In the genomic region with DNA sequence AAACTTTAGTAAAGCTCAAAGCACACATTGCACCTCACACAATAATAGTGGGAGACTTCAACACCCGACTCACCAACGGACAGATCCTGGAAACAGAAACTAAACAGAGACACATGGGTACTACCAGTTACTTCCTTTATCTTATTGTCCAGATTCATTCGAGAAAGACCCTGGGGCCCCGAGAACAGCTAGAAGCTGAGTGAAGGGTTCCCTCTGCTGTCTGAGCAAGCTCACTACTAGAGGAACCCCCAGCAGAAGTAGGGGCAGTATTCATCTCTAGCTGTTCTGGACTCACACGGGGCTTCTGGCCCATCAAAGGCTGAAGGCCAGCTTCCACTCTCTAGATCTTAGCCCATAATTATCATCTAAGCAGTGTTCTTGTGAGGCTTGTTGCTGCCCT, we compare ENCODE assay signal across 9 mouse cellular contexts. TPM values are rescaled to one million over a fixed set of nuclear protein-coding genes. Genes with fewer than 3 reads are reported as not detected.
DNase-seq lines count a peak whose midpoint lies in the region; ATAC-seq and TF ChIP-seq lines count a peak whose summit lies in the region.
"Had no signal": no experiment of that assay in that cellular context is flagged by ENCODE, and none has a peak within 500 bp of the region (broad histone marks: within the 10 kb centered on the region; RNA-seq: fewer than 3 reads in every experiment).

No protein-coding gene starts in this region.

- 49% methylated on average over 5 of the region's 5 CpGs for WGBS in intestine, embryonic 14.5 days
- 39% methylated on average over 5 of the region's 5 CpGs for WGBS in intestine, embryonic 16.5 days
- 8% methylated on average over 5 of the region's 5 CpGs for WGBS in thymus, adult 2 months
- WGBS in embryonic facial prominence, embryonic 14.5 days: 42% methylated on average over 5 of the region's 5 CpGs

- H3K4me3 ChIP-seq in intestine, embryonic 14.5 days (ENCODE audit: low read depth, low read length): no peak overlapping the region
- no peak overlapping the region for H3K4me3 ChIP-seq in intestine, embryonic 16.5 days (ENCODE audit: low read length)
- H3K4me3 ChIP-seq in thymus, adult 2 months (ENCODE audit: control insufficient read depth, insufficient read depth, low read length): no peak overlapping the region
- no peak overlapping the region for H3K4me3 ChIP-seq in embryonic facial prominence, embryonic 14.5 days (ENCODE audit: low read depth, low read length)
- H3K4me3 ChIP-seq: neural tube, embryonic 12.5 days had no signal

- no peak overlapping the region for H3K27ac ChIP-seq in intestine, embryonic 14.5 days (ENCODE audit: low read depth)
- no peak overlapping the region for H3K27ac ChIP-seq in intestine, embryonic 16.5 days (ENCODE audit: low read length)
- no peak overlapping the region for H3K27ac ChIP-seq in thymus, adult 2 months (ENCODE audit: control insufficient read depth, insufficient read depth, low read length)
- H3K27ac ChIP-seq in embryonic facial prominence, embryonic 14.5 days (replicated peaks; ENCODE audit: low read depth, low read length): no peak overlapping the region
- H3K27ac ChIP-seq: neural tube, embryonic 12.5 days had no signal

- H3K36me3 ChIP-seq in intestine, embryonic 14.5 days (ENCODE audit: control insufficient read depth, insufficient read depth, low read length): no peaks in the 10 kb centered on the region
- H3K36me3 ChIP-seq in intestine, embryonic 16.5 days (ENCODE audit: control insufficient read depth, insufficient read depth, low read length): no peaks in the 10 kb centered on the region
- no peaks in the 10 kb centered on the region for H3K36me3 ChIP-seq in thymus, adult 2 months (ENCODE audit: control insufficient read depth, insufficient read depth, low read length)
- no peaks in the 10 kb centered on the region for H3K36me3 ChIP-seq in embryonic facial prominence, embryonic 14.5 days (ENCODE audit: control insufficient read depth, insufficient read depth, low read length)
- H3K36me3 ChIP-seq: neural tube, embryonic 12.5 days had no signal

- no peaks in the 10 kb centered on the region for H3K9me3 ChIP-seq in intestine, embryonic 14.5 days (ENCODE audit: control insufficient read depth, low read length)
- no peaks in the 10 kb centered on the region for H3K9me3 ChIP-seq in intestine, embryonic 16.5 days (ENCODE audit: control insufficient read depth, low read length)
- H3K9me3 ChIP-seq in embryonic facial prominence, embryonic 14.5 days (ENCODE audit: control insufficient read depth, low read length): no peaks in the 10 kb centered on the region
- H3K9me3 ChIP-seq: neural tube, embryonic 12.5 days had no signal

- H3K27me3 ChIP-seq in intestine, embryonic 14.5 days (replicated peaks; ENCODE audit: control insufficient read depth, insufficient read depth, low read length): no peaks in the 10 kb centered on the region
- H3K27me3 ChIP-seq in intestine, embryonic 16.5 days (replicated peaks; ENCODE audit: control insufficient read depth, insufficient read depth, low read length): no peaks in the 10 kb centered on the region
- H3K27me3 ChIP-seq in thymus, adult 2 months (ENCODE audit: control insufficient read depth, insufficient read depth, low read length): no peaks in the 10 kb centered on the region
- no peaks in the 10 kb centered on the region for H3K27me3 ChIP-seq in embryonic facial prominence, embryonic 14.5 days (replicated peaks; ENCODE audit: control insufficient read depth, insufficient read depth, low read length)
- H3K27me3 ChIP-seq: neural tube, embryonic 12.5 days had no signal

- no peak for ATAC-seq in intestine, embryonic 14.5 days (replicated peaks; ENCODE audit: low FRiP score, low TSS enrichment, low read depth)
- ATAC-seq in intestine, embryonic 16.5 days: no peak
- no peak for ATAC-seq in embryonic facial prominence, embryonic 14.5 days (ENCODE audit: low read depth)
- ATAC-seq in cerebellum, adult (ENCODE audit: insufficient number of reproducible peaks, low FRiP score, low TSS enrichment): no peak; the same call in 1 of the 2 replicates
- no peak for ATAC-seq in erythroid progenitor cell, adult 5-6 weeks (replicated peaks; ENCODE audit: low FRiP score, poor library complexity, severe bottlenecking)

- H3K4me2 ChIP-seq in intestine, embryonic 14.5 days (ENCODE audit: low read length): no peak overlapping the region
- no peak overlapping the region for H3K4me2 ChIP-seq in intestine, embryonic 16.5 days (ENCODE audit: low read depth, low read length)
- H3K4me2 ChIP-seq in embryonic facial prominence, embryonic 14.5 days (ENCODE audit: low read depth, low read length): no peak overlapping the region
- H3K4me2 ChIP-seq: neural tube, embryonic 12.5 days had no signal

- no peak for TF ChIP-seq CTCF in thymus, adult 2 months (IDR thresholded peaks at IDR 0.05; ENCODE audit: borderline replicate concordance, control insufficient read depth, extremely low read depth, insufficient read depth, low read length, poor library complexity)

- H3K4me1 ChIP-seq in intestine, embryonic 14.5 days (replicated peaks; ENCODE audit: control insufficient read depth, insufficient read depth, low read length): no peaks in the 10 kb centered on the region
- no peaks in the 10 kb centered on the region for H3K4me1 ChIP-seq in intestine, embryonic 16.5 days (ENCODE audit: control insufficient read depth, insufficient read depth, low read length)
- H3K4me1 ChIP-seq in thymus, adult 2 months (replicated peaks; ENCODE audit: control insufficient read depth, insufficient read depth, low read length): no peaks in the 10 kb centered on the region
- H3K4me1 ChIP-seq in embryonic facial prominence, embryonic 14.5 days (ENCODE audit: control insufficient read depth, insufficient read depth, low read length): no peaks in the 10 kb centered on the region
- H3K4me1 ChIP-seq: neural tube, embryonic 12.5 days had no signal

- no peak for TF ChIP-seq POLR2A in thymus, adult 2 months (IDR thresholded peaks at IDR 0.05; ENCODE audit: control insufficient read depth, extremely low read depth, insufficient read depth, low read length, poor library complexity)

- DNase-seq in intestine, embryonic 14.5 days (ENCODE audit: low spot score): peak; percentile 53
- peak; percentile 25 for DNase-seq in thymus, postnatal 0 days (ENCODE audit: low spot score)
- no peak for DNase-seq in thymus, adult 2 months
- DNase-seq in embryonic facial prominence, embryonic 14.5 days (ENCODE audit: low spot score): peak; percentile 34
- DNase-seq in natural killer cell, adult 2 months (ENCODE audit: low spot score in 2 of 2): peak; percentile 32 to 49

- no peak overlapping the region for H3K9ac ChIP-seq in intestine, embryonic 14.5 days (ENCODE audit: low read length)
- no peak overlapping the region for H3K9ac ChIP-seq in intestine, embryonic 16.5 days (ENCODE audit: low read depth, low read length)
- H3K9ac ChIP-seq in embryonic facial prominence, embryonic 14.5 days (ENCODE audit: low read depth, low read length): no peak overlapping the region
- H3K9ac ChIP-seq: neural tube, embryonic 12.5 days had no signal

RNA-seq across cellular contexts. Expression of a gene that starts 20.7 kb away (rescaled TPM):
- 0.04 and 0.11 TPM in 2 replicates for polyA plus RNA-seq in intestine, embryonic 14.5 days (2014; fragmentation: Nextera tagmentation; extraction: Ambion mirVana)
- polyA plus RNA-seq in intestine, embryonic 16.5 days (2015; fragmentation: Nextera tagmentation; extraction: Ambion mirVana): 0.04 TPM in 2 replicates
- polyA plus RNA-seq in thymus, postnatal 0 days (2015; fragmentation: Nextera tagmentation; extraction: Ambion mirVana): 0.57 and 0.86 TPM in 2 replicates
- 0.91 and 1.3 TPM in 2 replicates for polyA plus RNA-seq in thymus, adult 2 months (2012; rRNA removed)
- polyA plus RNA-seq in embryonic facial prominence, embryonic 14.5 days (2014; fragmentation: Nextera tagmentation; extraction: Ambion mirVana): 0.08 and 0.18 TPM in 2 replicates
- total RNA-seq in erythroid progenitor cell, adult 5-6 weeks (2015; ENCODE audit: low replicate concordance): 0.72 TPM in 1 of 2 replicates, not detected in the other
- total RNA-seq in erythroid progenitor cell, adult 5-6 weeks (2017; ENCODE audit: low replicate concordance): 0.39 and 0.76 TPM in 2 replicates
- polyA plus RNA-seq: neural tube, embryonic 12.5 days had no signal
